Mouse (Mus musculus) G1E-ER4 (cell line): ENCODE results near the gene Prrx2. TPM values are rescaled to one million over a fixed set of nuclear protein-coding genes. Genes with fewer than 3 reads are reported as not detected.

Experiments
- GATA1 ChIP-seq: IDR thresholded peaks from one replicate; pipeline ENCODE4 v1.8.0; 2012; ENCODE audit warnings: low read length, inconsistent platforms
- polyA plus RNA-seq: library from polyadenylated mRNA; stranded (reverse); fragments of >175 nt; gene quantifications from 2 replicates; pipeline ENCODE4 v1.2.3, GENCODE M21; 2012

The Prrx2 gene
- polyA plus RNA-seq, 1 experiment = not detected

DNA sequence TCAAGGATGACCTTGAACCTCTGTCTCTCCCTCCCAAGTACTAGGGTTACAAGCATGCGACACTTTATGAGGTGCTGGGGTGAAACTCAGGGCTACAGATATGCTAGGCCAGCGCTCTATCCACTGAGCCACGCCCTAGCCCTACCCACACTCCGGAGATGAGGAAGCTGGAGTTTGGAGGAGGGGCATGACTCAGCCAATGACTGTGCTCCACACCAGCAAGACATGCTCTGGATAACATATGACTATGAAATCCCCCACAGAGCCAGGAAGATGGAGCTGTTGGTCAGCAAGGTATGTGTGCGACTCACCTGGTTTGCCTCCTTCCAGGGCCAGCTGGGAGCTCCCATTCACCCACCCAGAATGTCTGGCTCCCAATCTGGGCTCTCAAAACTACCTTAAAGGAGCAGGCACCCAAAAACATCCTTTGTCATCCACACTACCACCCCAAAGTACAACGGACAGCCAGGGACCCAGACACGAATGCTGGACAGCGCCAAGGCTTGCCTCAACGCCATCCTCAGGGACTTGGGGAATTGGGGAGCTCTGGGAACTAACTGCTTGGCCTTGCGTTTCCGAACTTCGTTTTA is 94.2 kb downstream of the Prrx2 start:
- TF ChIP-seq GATA1 = no peak

DNA sequence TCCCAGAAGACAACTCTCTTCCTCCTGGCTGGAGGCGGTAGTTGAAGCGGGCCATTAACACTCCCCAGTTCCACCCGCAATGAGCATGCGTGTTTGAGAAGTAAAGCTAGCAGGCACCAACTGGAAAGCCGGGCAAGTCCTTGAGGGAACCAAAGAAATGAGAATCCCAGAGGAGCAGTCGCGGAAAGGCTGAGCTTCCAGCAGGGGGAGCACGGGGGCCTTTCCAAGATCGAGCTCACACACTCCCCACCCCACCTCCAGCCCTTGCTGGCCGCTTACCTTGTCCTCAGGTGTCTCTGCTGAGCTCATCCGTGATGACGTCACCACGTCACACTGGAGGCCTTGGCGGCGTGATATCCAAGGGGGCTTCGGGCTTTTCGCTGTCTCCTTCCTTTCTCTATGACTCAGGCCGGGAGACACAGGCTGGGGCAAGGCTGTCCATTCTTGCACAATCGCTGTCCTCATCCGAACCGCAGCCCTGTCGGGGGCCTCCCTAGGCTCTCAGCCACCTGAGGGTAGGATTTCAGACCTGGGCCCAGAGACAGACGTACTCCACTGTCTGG is 94.8 kb downstream of the Prrx2 start, which contains the start of gene Ptges:
Ptges (minus strand) TSS at position 381 of the 563 bp plus-strand sequence.
- TF ChIP-seq GATA1 = no peak

Other genes starting within 250 kb of the Prrx2 start
- gene Cstad, start 239.9 kb upstream of the Prrx2 start, polyA plus RNA-seq = 0.16 and 0.21 TPM in 2 replicates
- gene 1700001O22Rik, start 31.3 kb upstream of the Prrx2 start, polyA plus RNA-seq = not detected in 2 replicates
- 68.9 and 78.9 TPM in 2 replicates for gene Ntmt1, start 27.1 kb upstream of the Prrx2 start, polyA plus RNA-seq
- gene Asb6, start 4.6 kb upstream of the Prrx2 start, polyA plus RNA-seq = 44.5 and 49.3 TPM in 2 replicates
- gene Ptges, start 94.9 kb downstream of the Prrx2 start, polyA plus RNA-seq = not detected in 2 replicates
- gene Tor1b, start 118.0 kb downstream of the Prrx2 start, polyA plus RNA-seq = 19.3 and 19.9 TPM in 2 replicates
- gene Tor1a, start 133.0 kb downstream of the Prrx2 start, polyA plus RNA-seq = 95.5 and 111 TPM in 2 replicates
- 10.4 and 24.1 TPM in 2 replicates for gene BC005624, start 147.2 kb downstream of the Prrx2 start, polyA plus RNA-seq
- gene Usp20, start 147.3 kb downstream of the Prrx2 start, polyA plus RNA-seq = 6.3 and 9.2 TPM in 2 replicates